Mouse (Mus musculus): ENCODE results near the gene Vmn1r168. TPM values are rescaled to one million over a fixed set of nuclear protein-coding genes. Genes with fewer than 3 reads are reported as not detected.
"Not testable (repeated sequence)": the region's sequence is repeated elsewhere in the genome, so short reads cannot be mapped to it uniquely, and the experiment has no call there.

Gene Vmn1r168
- not detected in 2 replicates for polyA plus RNA-seq (2015; fragmentation: Nextera tagmentation; extraction: Ambion mirVana)

- no CpG with 5 or more reads among the region's 1 CpGs for WGBS
- not testable (repeated sequence) for H3K4me3 ChIP-seq (replicated peaks)
These were observed at the start of gene Vmn1r168 for GRCm38 (mm10) chr7:23539432-23539831. TSS of gene Vmn1r168 (plus strand) at chr7:23539732.

GRCm38 (mm10) chr7:23507106-23507505 lies 32.4 kb upstream of the Vmn1r168 start, which contains the start of gene Vmn1r167:
TSS of gene Vmn1r167 (minus strand) at chr7:23507206.
- not testable (repeated sequence) for H3K9me3 ChIP-seq (replicated peaks); H3K9ac ChIP-seq; H3K4me2 ChIP-seq; H3K4me1 ChIP-seq; H3K27me3 ChIP-seq; ATAC-seq (replicated peaks; ENCODE audit: low FRiP score); H3K36me3 ChIP-seq; H3K4me3 ChIP-seq (replicated peaks); H3K27ac ChIP-seq
- 88% methylated on average over 2 of the region's 2 CpGs for WGBS

More at GRCm38 (mm10) chr7:23539432-23539831, at the start of gene Vmn1r168:
- not testable (repeated sequence) for H3K9ac ChIP-seq; H3K4me1 ChIP-seq; H3K4me2 ChIP-seq; H3K9me3 ChIP-seq (replicated peaks); H3K27me3 ChIP-seq; H3K36me3 ChIP-seq; ATAC-seq (replicated peaks; ENCODE audit: low FRiP score); H3K27ac ChIP-seq

- H3K4me2 ChIP-seq; H3K4me1 ChIP-seq; H3K36me3 ChIP-seq; H3K27ac ChIP-seq; ATAC-seq (replicated peaks; ENCODE audit: low FRiP score); H3K9ac ChIP-seq; H3K9me3 ChIP-seq (replicated peaks); H3K4me3 ChIP-seq (replicated peaks); H3K27me3 ChIP-seq: not testable (repeated sequence)
- 88% methylated on average over 1 of the region's 2 CpGs for WGBS
These were observed 35.7 kb downstream of the Vmn1r168 start, which contains the start of gene Vmn1r169 for GRCm38 (mm10) chr7:23575226-23575625. TSS of gene Vmn1r169 (plus strand) at chr7:23575526.

Other genes with a start within 250 kb of the Vmn1r168 start
- gene Nlrp4e, start 238.5 kb upstream of the Vmn1r168 start, polyA plus RNA-seq (2015; fragmentation: Nextera tagmentation; extraction: Ambion mirVana) = not detected in 2 replicates
- gene Nlrp5, start 153.8 kb upstream of the Vmn1r168 start, polyA plus RNA-seq (2015; fragmentation: Nextera tagmentation; extraction: Ambion mirVana) = not detected in 2 replicates
- gene Vmn1r167, start 32.5 kb upstream of the Vmn1r168 start, polyA plus RNA-seq (2015; fragmentation: Nextera tagmentation; extraction: Ambion mirVana) = not detected in 2 replicates
- gene Vmn1r169, start 35.8 kb downstream of the Vmn1r168 start, polyA plus RNA-seq (2015; fragmentation: Nextera tagmentation; extraction: Ambion mirVana) = not detected in 2 replicates
- not detected in 2 replicates for gene Vmn1r170, start 66.4 kb downstream of the Vmn1r168 start, polyA plus RNA-seq (2015; fragmentation: Nextera tagmentation; extraction: Ambion mirVana)
- not detected in 2 replicates for gene Vmn1r171, start 91.0 kb downstream of the Vmn1r168 start, polyA plus RNA-seq (2015; fragmentation: Nextera tagmentation; extraction: Ambion mirVana)
- not detected in 2 replicates for gene Vmn1r172, start 118.6 kb downstream of the Vmn1r168 start, polyA plus RNA-seq (2015; fragmentation: Nextera tagmentation; extraction: Ambion mirVana)
- not detected in 2 replicates for gene Vmn1r173, start 161.0 kb downstream of the Vmn1r168 start, polyA plus RNA-seq (2015; fragmentation: Nextera tagmentation; extraction: Ambion mirVana)
- gene Vmn1r174, start 212.5 kb downstream of the Vmn1r168 start, polyA plus RNA-seq (2015; fragmentation: Nextera tagmentation; extraction: Ambion mirVana) = not detected in 2 replicates

Measured in kidney, embryonic 15.5 days (tissue).